Mouse (Mus musculus): ENCODE results near the gene Carhsp1. TPM values are rescaled to one million over a fixed set of nuclear protein-coding genes. Genes with fewer than 3 reads are reported as not detected.

Carhsp1 gene
- polyA plus RNA-seq, 1 experiment, result 62.6 TPM

Other genes with a start within 250 kb of the Carhsp1 start
- gene Tmem114, start 247.0 kb downstream of the Carhsp1 start, polyA plus RNA-seq (2012; rRNA removed), result 0.07 TPM in 1 of 2 replicates, not detected in the other
- gene Mettl22, start 201.4 kb downstream of the Carhsp1 start, polyA plus RNA-seq (2012; rRNA removed), result 10.4 and 12.2 TPM in 2 replicates
- 30.9 and 47.8 TPM in 2 replicates for gene Abat, start 158.7 kb downstream of the Carhsp1 start, polyA plus RNA-seq (2012; rRNA removed)
- gene Pmm2, start 34.5 kb downstream of the Carhsp1 start, polyA plus RNA-seq (2012; rRNA removed), result 241 and 248 TPM in 2 replicates
- 11.7 and 16.1 TPM in 2 replicates for gene Tmem186, start 34.4 kb downstream of the Carhsp1 start, polyA plus RNA-seq (2012; rRNA removed)
- 0.26 TPM in 1 of 2 replicates, not detected in the other for gene Gm5767, start 8.6 kb upstream of the Carhsp1 start, polyA plus RNA-seq (2012; rRNA removed)
- 21.6 and 28.6 TPM in 2 replicates for gene Usp7, start 120.2 kb upstream of the Carhsp1 start, polyA plus RNA-seq (2012; rRNA removed)
- 13.9 and 15.2 TPM in 2 replicates for gene 1810013L24Rik, start 157.9 kb upstream of the Carhsp1 start, polyA plus RNA-seq (2012; rRNA removed)

Data from large intestine, adult 2 months (tissue).